Comparison of ENCODE assay signal across 9 mouse cellular contexts in genomic region chr11:117394230-117395137, GRCm38 (mm10).
DNase-seq lines count a peak whose midpoint lies in the region; ATAC-seq lines count a peak whose summit lies in the region.
"Had no signal": no experiment of that assay in that cellular context is flagged by ENCODE, and none has a peak within 500 bp of the region (broad histone marks: within the 10 kb centered on the region; RNA-seq: fewer than 3 reads in every experiment).

No protein-coding gene starts in this region.

- no peaks in the 10 kb centered on the region for H3K9me3 ChIP-seq in kidney, embryonic 16.5 days (ENCODE audit: low read length)
- H3K9me3 ChIP-seq in hindbrain, embryonic 14.5 days (ENCODE audit: control insufficient read depth, low read length) = no peaks in the 10 kb centered on the region
- no peaks in the 10 kb centered on the region for H3K9me3 ChIP-seq in liver, embryonic 12.5 days (replicated peaks)

- peaks cover 41% of the 10 kb centered on the region for H3K4me1 ChIP-seq in kidney, embryonic 16.5 days (ENCODE audit: insufficient read depth, low read length)
- peaks cover 26% of the 10 kb centered on the region for H3K4me1 ChIP-seq in hindbrain, embryonic 14.5 days (replicated peaks; ENCODE audit: control insufficient read depth, insufficient read depth, low read length)
- peaks cover 19% of the 10 kb centered on the region for H3K4me1 ChIP-seq in liver, embryonic 12.5 days

- H3K4me2 ChIP-seq in kidney, embryonic 16.5 days (replicated peaks; ENCODE audit: low read depth, low read length) = peak overlapping the region; percentile 48
- H3K4me2 ChIP-seq in hindbrain, embryonic 14.5 days (replicated peaks) = peak overlapping the region; percentile 60
- H3K4me2 ChIP-seq in liver, embryonic 12.5 days = no peak overlapping the region

- H3K27ac ChIP-seq in kidney, embryonic 16.5 days (ENCODE audit: low read length) = no peak overlapping the region
- H3K27ac ChIP-seq in hindbrain, embryonic 14.5 days = peak overlapping the region; percentile 67
- no peak overlapping the region for H3K27ac ChIP-seq in liver, embryonic 12.5 days
- H3K27ac ChIP-seq: macrophage had no signal

- H3K9ac ChIP-seq in kidney, embryonic 16.5 days (replicated peaks; ENCODE audit: low read length) = no peak overlapping the region
- H3K9ac ChIP-seq in hindbrain, embryonic 14.5 days = peak overlapping the region; percentile 51
- no peak overlapping the region for H3K9ac ChIP-seq in liver, embryonic 12.5 days

- intact Hi-C loops in left cerebral cortex, postnatal 36 days (cut with DNase I) = loop anchor here (5.0 kb wide), 1 partner anchor 88 kb away; the partner anchor contains the start of gene Gm11733

- no peaks in the 10 kb centered on the region for H3K36me3 ChIP-seq in kidney, embryonic 16.5 days (ENCODE audit: insufficient read depth, low read length)
- no peaks in the 10 kb centered on the region for H3K36me3 ChIP-seq in hindbrain, embryonic 14.5 days (replicated peaks; ENCODE audit: control insufficient read depth, insufficient read depth)
- no peaks in the 10 kb centered on the region for H3K36me3 ChIP-seq in liver, embryonic 12.5 days

- peak; percentile 13; the same call in 1 of the 2 replicates for ATAC-seq in kidney, embryonic 16.5 days (ENCODE audit: low FRiP score, low TSS enrichment)
- ATAC-seq in hindbrain, embryonic 14.5 days (ENCODE audit: low FRiP score) = peak; percentile 48
- ATAC-seq in liver, embryonic 12.5 days = no peak

- no peak for DNase-seq in kidney, adult 18-20 months
- peak; percentile 77 for DNase-seq in embryo, embryonic 10.5 days (ENCODE audit: low spot score)
- peak; percentile 67 for DNase-seq in hindbrain, embryonic 14.5 days (ENCODE audit: low spot score)
- DNase-seq in left cerebral cortex, postnatal 36 days (ENCODE audit: low spot score in 2 of 2) = peak; percentile 66 to 72
- DNase-seq in right cerebral cortex, adult 2 months (ENCODE audit: low spot score in 2 of 2) = peak; percentile 74 to 78
- DNase-seq in spleen, postnatal 14 days (ENCODE audit: low spot score in 2 of 2) = no peak

- H3K4me3 ChIP-seq in kidney, embryonic 16.5 days (ENCODE audit: low read length) = peak overlapping the region; percentile 18
- H3K4me3 ChIP-seq in hindbrain, embryonic 14.5 days (replicated peaks; ENCODE audit: low read length) = peak overlapping the region; percentile 26
- H3K4me3 ChIP-seq in liver, embryonic 12.5 days = no peak overlapping the region

- 2% methylated on average over 34 of the region's 34 CpGs for WGBS in kidney, embryonic 16.5 days
- WGBS in hindbrain, embryonic 14.5 days = 1% methylated on average over 34 of the region's 34 CpGs
- WGBS in liver, embryonic 12.5 days (ENCODE audit: insufficient replicate concordance) = 4% methylated on average over 34 of the region's 34 CpGs

- peaks cover 41% of the 10 kb centered on the region for H3K27me3 ChIP-seq in kidney, embryonic 16.5 days (ENCODE audit: insufficient read depth, low read length)
- H3K27me3 ChIP-seq in hindbrain, embryonic 14.5 days (ENCODE audit: control insufficient read depth, insufficient read depth, low read length) = no peaks in the 10 kb centered on the region
- H3K27me3 ChIP-seq in liver, embryonic 12.5 days (replicated peaks) = peaks cover 82% of the 10 kb centered on the region

Comparison
In these comparisons a context has a peak if more than half of its experiments do, and no peak if none do; other contexts are left out.
1. DNase-seq: peak in embryo, embryonic 10.5 days (single experiment), hindbrain, embryonic 14.5 days (single experiment), left cerebral cortex, postnatal 36 days (2 of 2) and right cerebral cortex, adult 2 months (2 of 2); none in kidney, adult 18-20 months (single experiment) and spleen, postnatal 14 days (0 of 2).